Mouse (Mus musculus) myocyte (in vitro differentiated cells): ENCODE measurements at regions not wholly inside any gene's neighbourhood (a gene's known extent, or its start where the extent isn't known, plus 50 kb on each side); places are given as distances from the start of the nearest gene placed in this dataset.

Source experiments
- H3K27me3 ChIP-seq: one replicate; pipeline ENCODE4 v1.6.1; 2011; ENCODE audit not compliant: control insufficient read depth, insufficient read depth, insufficient read length
- H3K36me3 ChIP-seq: one replicate; pipeline ENCODE4 v1.6.1; 2011; ENCODE audit not compliant: control insufficient read depth, insufficient read depth
- H3K4me2 ChIP-seq: one replicate; pipeline ENCODE4 v1.6.1; 2011; ENCODE audit warnings: low read depth, control low read depth
- H3K4me3 ChIP-seq: one replicate; pipeline ENCODE4 v1.5.1; 2011; ENCODE audit warnings: mild to moderate bottlenecking, control low read depth, moderate library complexity
- H3K79me2 ChIP-seq: one replicate; pipeline ENCODE4 v1.6.1; 2011; ENCODE audit not compliant: control insufficient read depth, insufficient read depth
- H3ac ChIP-seq: one replicate; pipeline ENCODE4 v1.6.1; 2011; ENCODE audit not compliant: control insufficient read depth, insufficient read length
- CEBPB ChIP-seq: IDR thresholded peaks from 2 replicates; pipeline ENCODE4 v1.6.1; 2011; ENCODE audit warnings: mild to moderate bottlenecking, moderate library complexity; ENCODE audit not compliant: poor library complexity, insufficient read depth, severe bottlenecking
- E2F4 ChIP-seq: IDR thresholded peaks from one replicate; pipeline ENCODE4 v1.6.1; 2011; ENCODE audit warnings: mild to moderate bottlenecking, control low read depth, moderate library complexity; ENCODE audit not compliant: insufficient read depth
- MAX ChIP-seq: IDR thresholded peaks from one replicate; pipeline ENCODE4 v1.6.1; 2011; ENCODE audit warnings: low read depth, mild to moderate bottlenecking, control low read depth
- MYOD1 ChIP-seq, 3 experiments: IDR thresholded peaks; one replicate each; pipeline ENCODE4 v1.6.1; 2011; ENCODE audit warnings: control low read depth in 2 of 3, low read depth in 2 of 3, mild to moderate bottlenecking in 2 of 3, moderate library complexity in 1 of 3; ENCODE audit not compliant: insufficient read length in 2 of 3, control insufficient read depth in 1 of 3
- MYOG ChIP-seq, 3 experiments: IDR thresholded peaks; one replicate each; pipeline ENCODE4 v1.6.1; 2011; ENCODE audit warnings: control low read depth in 2 of 3, low read depth in 2 of 3, mild to moderate bottlenecking in 2 of 3; ENCODE audit not compliant: insufficient read length in 2 of 3, control insufficient read depth in 1 of 3, insufficient read depth in 1 of 3
- POLR2A ChIP-seq: IDR thresholded peaks from one replicate; pipeline ENCODE4 v1.6.1; 2011; ENCODE audit warnings: low read depth, mild to moderate bottlenecking, control low read depth, moderate library complexity; ENCODE audit not compliant: insufficient read length
- POLR2AphosphoS2 ChIP-seq: IDR thresholded peaks from one replicate; pipeline ENCODE4 v1.6.1; 2011; ENCODE audit warnings: low read depth, control low read depth; ENCODE audit not compliant: insufficient read length
- REST ChIP-seq: IDR thresholded peaks from one replicate; pipeline ENCODE4 v1.6.1; 2011; ENCODE audit warnings: mild to moderate bottlenecking, control low read depth, moderate library complexity; ENCODE audit not compliant: insufficient read depth, insufficient read length
- SRF ChIP-seq: IDR thresholded peaks from one replicate; pipeline ENCODE4 v1.6.1; 2011; ENCODE audit warnings: low read depth; ENCODE audit not compliant: control insufficient read depth, insufficient read length
- TCF12 ChIP-seq: IDR thresholded peaks from one replicate; pipeline ENCODE4 v1.6.1; 2011; ENCODE audit warnings: mild to moderate bottlenecking, control low read depth; ENCODE audit not compliant: poor library complexity, insufficient read depth, severe bottlenecking
- TCF3 ChIP-seq: IDR thresholded peaks from one replicate; pipeline ENCODE4 v1.6.1; 2011; ENCODE audit warnings: low read depth, control low read depth; ENCODE audit not compliant: insufficient read length
- USF1 ChIP-seq: IDR thresholded peaks from one replicate; pipeline ENCODE4 v1.6.1; 2011; ENCODE audit warnings: low read depth, mild to moderate bottlenecking, control low read depth, moderate library complexity

GRCm38 (mm10) chr4:9218380-9218779 lies 979.5 kb upstream of the Car8 start:
- no peaks in the 10 kb centered on the region for H3K36me3 ChIP-seq
- H3ac ChIP-seq = no peak overlapping the region
- no peak for TF ChIP-seq SRF
- TF ChIP-seq E2F4 = no peak
- no peak for TF ChIP-seq POLR2AphosphoS2
- no peak for TF ChIP-seq MYOG (IDR thresholded peaks at IDR 0.05; ENCODE audit: control insufficient read depth in 1 of 3, insufficient read depth in 1 of 3, insufficient read length in 2 of 3, low read depth in 2 of 3)
- no peak for TF ChIP-seq CEBPB
- no peak for TF ChIP-seq USF1
- TF ChIP-seq TCF3 = no peak
- no peak for TF ChIP-seq TCF12
- no peak for TF ChIP-seq REST
- no peak for TF ChIP-seq MYOD1 (IDR thresholded peaks at IDR 0.05; ENCODE audit: control insufficient read depth in 1 of 3, insufficient read length in 2 of 3, low read depth in 2 of 3)
- TF ChIP-seq MAX = no peak
- no peak for TF ChIP-seq POLR2A
- no peaks in the 10 kb centered on the region for H3K27me3 ChIP-seq
- no peak overlapping the region for H3K4me3 ChIP-seq
- H3K79me2 ChIP-seq = no peaks in the 10 kb centered on the region
- H3K4me2 ChIP-seq = no peak overlapping the region

GRCm38 (mm10) chr4:9208606-9209005 lies 969.8 kb upstream of the Car8 start:
- no peaks in the 10 kb centered on the region for H3K79me2 ChIP-seq

GRCm38 (mm10) chr4:9200012-9200411 lies 961.2 kb upstream of the Car8 start:
- H3K79me2 ChIP-seq = no peaks in the 10 kb centered on the region
- no peak for TF ChIP-seq TCF3
- TF ChIP-seq REST = no peak
- no peak for TF ChIP-seq MYOD1 (IDR thresholded peaks at IDR 0.05; ENCODE audit: control insufficient read depth in 1 of 3, insufficient read length in 2 of 3, low read depth in 2 of 3)
- TF ChIP-seq CEBPB = no peak
- no peak for TF ChIP-seq POLR2AphosphoS2
- no peak for TF ChIP-seq E2F4
- TF ChIP-seq MYOG (IDR thresholded peaks at IDR 0.05; ENCODE audit: control insufficient read depth in 1 of 3, insufficient read depth in 1 of 3, insufficient read length in 2 of 3, low read depth in 2 of 3) = no peak
- no peak for TF ChIP-seq USF1
- TF ChIP-seq SRF = no peak
- no peak overlapping the region for H3K4me3 ChIP-seq
- no peaks in the 10 kb centered on the region for H3K27me3 ChIP-seq
- H3K4me2 ChIP-seq = no peak overlapping the region
- H3K36me3 ChIP-seq = no peaks in the 10 kb centered on the region
- H3ac ChIP-seq = no peak overlapping the region

More at GRCm38 (mm10) chr4:9208606-9209005, 969.8 kb upstream of the Car8 start:
- no peak for TF ChIP-seq MYOG (IDR thresholded peaks at IDR 0.05; ENCODE audit: control insufficient read depth in 1 of 3, insufficient read depth in 1 of 3, insufficient read length in 2 of 3, low read depth in 2 of 3)
- no peak for TF ChIP-seq TCF3
- TF ChIP-seq POLR2A = no peak
- TF ChIP-seq MAX = no peak
- TF ChIP-seq SRF = no peak
- no peak for TF ChIP-seq E2F4
- TF ChIP-seq POLR2AphosphoS2 = no peak
- TF ChIP-seq MYOD1 (IDR thresholded peaks at IDR 0.05; ENCODE audit: control insufficient read depth in 1 of 3, insufficient read length in 2 of 3, low read depth in 2 of 3) = no peak
- TF ChIP-seq USF1 = no peak
- no peak for TF ChIP-seq CEBPB
- TF ChIP-seq TCF12 = no peak
- TF ChIP-seq REST = no peak
- H3K36me3 ChIP-seq = no peaks in the 10 kb centered on the region
- H3K4me2 ChIP-seq = no peak overlapping the region
- H3K27me3 ChIP-seq = no peaks in the 10 kb centered on the region
- H3K4me3 ChIP-seq = no peak overlapping the region
- H3ac ChIP-seq = no peak overlapping the region

GRCm38 (mm10) chr4:9196435-9196834 lies 957.6 kb upstream of the Car8 start:
- TF ChIP-seq SRF (no peak), POLR2AphosphoS2 (no peak), POLR2A (no peak)
- no peaks in the 10 kb centered on the region for H3K79me2 ChIP-seq
- H3K27me3 ChIP-seq = no peaks in the 10 kb centered on the region

GRCm38 (mm10) chr4:9193121-9193520 lies 954.3 kb upstream of the Car8 start:
- no peaks in the 10 kb centered on the region for H3K36me3 ChIP-seq
- H3ac ChIP-seq = no peak overlapping the region
- H3K79me2 ChIP-seq = no peaks in the 10 kb centered on the region
- no peaks in the 10 kb centered on the region for H3K27me3 ChIP-seq
- H3K4me3 ChIP-seq = no peak overlapping the region
- TF ChIP-seq POLR2AphosphoS2 = no peak
- TF ChIP-seq REST = no peak
- TF ChIP-seq TCF12 = no peak
- no peak for TF ChIP-seq CEBPB
- no peak for TF ChIP-seq E2F4
- TF ChIP-seq MYOG (IDR thresholded peaks at IDR 0.05; ENCODE audit: control insufficient read depth in 1 of 3, insufficient read depth in 1 of 3, insufficient read length in 2 of 3, low read depth in 2 of 3) = no peak
- TF ChIP-seq POLR2A = no peak
- TF ChIP-seq MAX = no peak
- TF ChIP-seq SRF = no peak
- H3K4me2 ChIP-seq = no peak overlapping the region

More at GRCm38 (mm10) chr4:9196435-9196834, 957.6 kb upstream of the Car8 start:
- no peak overlapping the region for H3K4me3 ChIP-seq
- no peaks in the 10 kb centered on the region for H3K36me3 ChIP-seq
- H3ac ChIP-seq = no peak overlapping the region
- H3K4me2 ChIP-seq = no peak overlapping the region
